Mouse (Mus musculus) small intestine, adult 2 months (tissue): ENCODE results near the gene Nek10. TPM values are rescaled to one million over a fixed set of nuclear protein-coding genes. Genes with fewer than 3 reads are reported as not detected.
"Not testable (repeated sequence)": the region's sequence is repeated elsewhere in the genome, so short reads cannot be mapped to it uniquely, and the experiment has no call there.

ENCODE experiments used
- H3K27ac ChIP-seq: fragments of 200-500 bp; 2 replicates; pipeline ENCODE4 v1.5.1; 2012; ENCODE audit warnings: low read depth, low read length, control low read depth, inconsistent platforms; ENCODE audit not compliant: insufficient read depth
- H3K27me3 ChIP-seq: fragments of 200-500 bp; 2 replicates; pipeline ENCODE4 v1.6.1; 2012; ENCODE audit warnings: mild to moderate bottlenecking, moderate library complexity, low read length, inconsistent platforms; ENCODE audit not compliant: control insufficient read depth, insufficient read depth
- H3K36me3 ChIP-seq: fragments of 200-500 bp; 2 replicates; pipeline ENCODE4 v1.6.1; 2012; ENCODE audit warnings: mild to moderate bottlenecking, low read length, control low read depth, inconsistent platforms; ENCODE audit not compliant: control insufficient read depth, insufficient read depth
- H3K4me1 ChIP-seq: fragments of 200-500 bp; 2 replicates; pipeline ENCODE4 v1.6.1; 2012; ENCODE audit warnings: low read length, inconsistent platforms, mixed read lengths; ENCODE audit not compliant: control insufficient read depth, insufficient read depth, insufficient read length
- H3K4me3 ChIP-seq: fragments of 200-500 bp; 2 replicates; pipeline ENCODE4 v1.5.1; 2012; ENCODE audit warnings: low read depth, mild to moderate bottlenecking, control low read depth, inconsistent platforms, low read length, moderate library complexity
- CTCF ChIP-seq: fragments of 200-500 bp; IDR thresholded peaks from 2 replicates; pipeline ENCODE4 v1.5.1; 2012; ENCODE audit warnings: low read depth, mild to moderate bottlenecking, control low read depth, inconsistent platforms, low read length, moderate library complexity, mixed read lengths; ENCODE audit not compliant: insufficient replicate concordance, insufficient read length; ENCODE audit errors: extremely low read depth
- POLR2A ChIP-seq: fragments of 200-500 bp; IDR thresholded peaks from 2 replicates; pipeline ENCODE4 v1.6.1; 2012; ENCODE audit warnings: low read depth, mild to moderate bottlenecking, control low read depth, inconsistent platforms, low read length, moderate library complexity
- WGBS: fragments of 180-500 bp; shearing (Covaris S2); methylation state at CpG from one replicate; pipeline ENCODE4 v1.1.7; 2018; 5-methylcytosine and 5-hydroxymethylcytosine counted together
- polyA plus RNA-seq: library from polyadenylated mRNA; depleted of rRNA; stranded (reverse); fragments of >200 nt; gene quantifications from 2 replicates; pipeline ENCODE4 v1.2.3, GENCODE M21; 2012

Gene Nek10
- polyA plus RNA-seq, 1 experiment, result not detected

DNA sequence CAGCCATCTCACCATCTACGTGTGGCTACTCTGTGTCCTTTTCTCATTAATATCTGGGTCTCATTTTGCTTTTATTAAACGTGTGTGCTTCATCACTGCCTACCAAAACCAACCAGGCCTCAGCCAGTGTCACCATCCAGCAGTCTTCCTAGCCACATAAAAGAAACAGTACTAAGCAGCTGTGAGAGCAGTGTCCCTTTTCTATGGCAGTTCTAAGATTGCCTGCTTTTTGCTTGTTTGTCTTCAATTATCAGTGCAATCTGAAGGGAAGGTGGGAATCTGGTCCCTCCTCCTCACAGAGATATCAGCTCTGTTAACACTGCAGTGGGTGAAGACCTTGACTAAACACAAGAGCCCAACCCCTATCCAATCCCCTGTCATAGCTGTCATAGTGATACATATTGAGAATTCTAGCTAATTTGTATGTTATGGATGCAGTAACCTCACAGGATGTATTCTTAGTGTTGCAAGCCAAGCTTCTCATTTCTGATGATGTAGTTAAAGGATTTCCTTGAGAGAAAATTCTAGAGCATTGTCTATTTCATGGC lies 157.3 kb downstream of the Nek10 start:
- Histone ChIP-seq H3K36me3 (no peaks in the 10 kb centered on the region), H3K4me3 (no peak overlapping the region), H3K4me1 (no peaks in the 10 kb centered on the region), H3K27me3 (no peaks in the 10 kb centered on the region), H3K27ac (no peak overlapping the region)
- no peak for TF ChIP-seq POLR2A
- no peak for TF ChIP-seq CTCF
- WGBS, result 57% methylated on average over 2 of the region's 2 CpGs

- TF ChIP-seq CTCF (no peak), POLR2A (no peak)
- no peak overlapping the region for H3K4me3 ChIP-seq
- no peaks in the 10 kb centered on the region for H3K4me1 ChIP-seq
- no peaks in the 10 kb centered on the region for H3K36me3 ChIP-seq
- no peaks in the 10 kb centered on the region for H3K27me3 ChIP-seq
- H3K27ac ChIP-seq, result no peak overlapping the region
- WGBS, result 69% methylated on average over 2 of the region's 2 CpGs
Observed at GRCm38 (mm10) chr14:14970633-14971032, 167.4 kb downstream of the Nek10 start.

DNA sequence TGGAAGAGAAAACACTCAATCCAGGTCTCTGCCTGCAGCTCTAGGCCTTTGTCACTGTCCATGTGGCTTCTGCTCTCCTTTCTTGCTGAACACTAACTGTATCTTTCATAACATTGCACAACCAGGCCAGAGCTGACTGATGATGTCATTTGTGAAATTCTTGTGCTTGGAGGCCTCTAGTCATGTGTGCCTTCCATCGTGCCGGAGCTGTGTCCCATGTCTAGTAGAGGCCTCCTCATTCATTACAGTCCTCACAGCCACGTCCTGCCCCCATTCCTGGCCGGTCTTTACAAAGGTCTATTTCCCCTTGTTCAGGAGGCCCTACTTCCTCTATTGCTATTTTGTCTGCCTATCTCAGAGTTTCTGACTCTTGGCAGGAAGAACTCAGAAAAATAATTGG lies 167.8 kb downstream of the Nek10 start:
- no peaks in the 10 kb centered on the region for H3K27me3 ChIP-seq
- no peaks in the 10 kb centered on the region for H3K4me1 ChIP-seq
- H3K4me3 ChIP-seq, result no peak overlapping the region
- 47% methylated on average over 4 of the region's 4 CpGs for WGBS
- no peak overlapping the region for H3K27ac ChIP-seq
- no peaks in the 10 kb centered on the region for H3K36me3 ChIP-seq
- TF ChIP-seq CTCF (no peak), POLR2A (no peak)

GRCm38 (mm10) chr14:14974156-14974555 lies 170.9 kb downstream of the Nek10 start:
- Histone ChIP-seq H3K27me3 (no peaks in the 10 kb centered on the region), H3K4me3 (no peak overlapping the region), H3K4me1 (no peaks in the 10 kb centered on the region), H3K27ac (no peak overlapping the region), H3K36me3 (no peaks in the 10 kb centered on the region)
- TF ChIP-seq POLR2A (no peak), CTCF (no peak)
- 18% methylated on average over 1 of the region's 1 CpGs for WGBS

DNA sequence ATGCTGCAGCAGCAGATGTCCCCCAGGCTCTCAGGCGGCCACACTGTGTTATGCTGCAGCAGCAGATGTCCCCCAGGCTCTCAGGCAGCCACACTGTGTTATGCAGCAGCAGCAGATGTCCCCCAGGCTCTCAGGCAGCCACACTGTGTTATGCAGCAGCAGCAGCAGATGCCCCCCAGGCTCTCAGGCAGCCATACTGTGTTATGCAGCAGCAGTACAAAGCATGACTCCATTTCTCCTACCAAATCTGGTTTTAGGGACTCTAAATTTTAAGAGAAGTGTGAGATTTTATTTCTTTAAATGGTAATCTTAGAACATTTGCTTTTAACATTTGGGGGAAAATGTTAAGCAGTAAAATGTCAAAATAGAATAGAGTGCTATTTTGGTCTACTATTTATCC lies 180.9 kb downstream of the Nek10 start:
- not testable (repeated sequence) for H3K4me1 ChIP-seq, H3K27me3 ChIP-seq, H3K27ac ChIP-seq, H3K4me3 ChIP-seq, H3K36me3 ChIP-seq
- WGBS, result 33% methylated on average over 1 of the region's 1 CpGs

- no peak overlapping the region for H3K4me3 ChIP-seq
- 35% methylated on average over 11 of the region's 11 CpGs for WGBS
Observed at GRCm38 (mm10) chr14:14984710-14985647, 181.8 kb downstream of the Nek10 start.

GRCm38 (mm10) chr14:14987403-14987802 lies 184.2 kb downstream of the Nek10 start:
- Histone ChIP-seq H3K27me3 (no peaks in the 10 kb centered on the region), H3K36me3 (no peaks in the 10 kb centered on the region), H3K4me3 (no peak overlapping the region), H3K4me1 (no peaks in the 10 kb centered on the region), H3K27ac (no peak overlapping the region)
- WGBS, result 14% methylated on average over 1 of the region's 1 CpGs
- no peak for TF ChIP-seq CTCF
- no peak for TF ChIP-seq POLR2A

More at GRCm38 (mm10) chr14:14984710-14985647, 181.8 kb downstream of the Nek10 start:
- TF ChIP-seq CTCF (peak; percentile 70; the same call in 1 of the 2 replicates), POLR2A (no peak)
- Histone ChIP-seq H3K4me1 (no peaks in the 10 kb centered on the region), H3K36me3 (no peaks in the 10 kb centered on the region), H3K27ac (no peak overlapping the region), H3K27me3 (no peaks in the 10 kb centered on the region)
